Mouse (Mus musculus) heart, adult 2 months (tissue): ENCODE data around the gene Jmjd4. TPM values are rescaled to one million over a fixed set of nuclear protein-coding genes. Genes with fewer than 3 reads are reported as not detected.
A peak's percentile ranks its signal among the peaks of the same experiment; 100 is the strongest.

ENCODE experiments used
- DNase-seq, 2 experiments: peaks; one replicate each; pipeline ENCODE4 v3.0.0; 2021
- H3K27ac ChIP-seq: fragments of 200-600 bp; 2 replicates; pipeline ENCODE4 v1.8.1; 2022
- H3K27me3 ChIP-seq: fragments of 200-500 bp; 2 replicates; pipeline ENCODE4 v1.6.1; 2012; ENCODE audit warnings: mild to moderate bottlenecking, low read length, inconsistent platforms, mixed read lengths; ENCODE audit not compliant: control insufficient read depth, insufficient read depth
- H3K36me3 ChIP-seq: fragments of 200-500 bp; 2 replicates; pipeline ENCODE4 v1.6.1; 2012; ENCODE audit warnings: low read length, inconsistent platforms; ENCODE audit not compliant: control insufficient read depth, insufficient read depth
- H3K4me1 ChIP-seq: fragments of 200-500 bp; 2 replicates; pipeline ENCODE4 v1.6.1; 2011; ENCODE audit warnings: low read length; ENCODE audit not compliant: control insufficient read depth, insufficient read depth
- H3K4me3 ChIP-seq: fragments of 200-600 bp; 2 replicates; pipeline ENCODE4 v1.8.1; 2022
- H3K79me2 ChIP-seq: fragments of 200-500 bp; replicated peaks from 2 replicates; pipeline ENCODE4 v1.6.1; 2012; ENCODE audit warnings: mild to moderate bottlenecking, inconsistent platforms, low read length, moderate library complexity, mixed read lengths; ENCODE audit not compliant: control insufficient read depth, insufficient read depth
- H3K9ac ChIP-seq: fragments of 200-500 bp; 2 replicates; pipeline ENCODE4 v1.6.1; 2012; ENCODE audit warnings: low read depth, mild to moderate bottlenecking, control low read depth, inconsistent platforms, low read length, mixed read lengths
- CTCF ChIP-seq: fragments of 200-600 bp; IDR thresholded peaks from 2 replicates; pipeline ENCODE4 v1.8.1; 2022; ENCODE audit warnings: antibody characterized with exemption, mild to moderate bottlenecking, moderate library complexity
- EP300 ChIP-seq: fragments of 200-500 bp; IDR thresholded peaks from 2 replicates; pipeline ENCODE4 v1.6.1; 2011; ENCODE audit warnings: low read depth, low read length, control low read depth; ENCODE audit not compliant: insufficient read depth
- POLR2A ChIP-seq: fragments of 200-500 bp; IDR thresholded peaks from 2 replicates; pipeline ENCODE4 v1.6.1; 2011; ENCODE audit warnings: mild to moderate bottlenecking, low read depth, low read length, control low read depth; ENCODE audit not compliant: insufficient read depth
- WGBS: fragments of 180-500 bp; shearing (Covaris S2); methylation state at CpG from one replicate; pipeline ENCODE4 v1.1.7; 2018; 5-methylcytosine and 5-hydroxymethylcytosine counted together
- intact Hi-C: fragments of 180-260 bp; cut with DNase I; formaldehyde crosslinking; loops from one replicate; pipeline ENCODE4 v1.15.1; 2025
- polyA plus RNA-seq: library from polyadenylated mRNA; depleted of rRNA; stranded (reverse); fragments of >200 nt; gene quantifications from 2 replicates; pipeline ENCODE4 v1.2.3, GENCODE M21; 2012
- total RNA-seq, 2 experiments: library from RNA; stranded (reverse); gene quantifications; 2 replicates each; pipeline ENCODE4 v1.2.3; 2021

Jmjd4 gene
- total and polyA plus RNA-seq, 3 experiments: 6.6 to 12.9 (median 11.8) TPM

GRCm38 (mm10) chr11:59429959-59430358 lies 19.9 kb upstream of the Jmjd4 start:
- peaks cover 3% of the 10 kb centered on the region; the same call in 1 of the 2 replicates for H3K36me3 ChIP-seq
- H3K27ac ChIP-seq: no peak overlapping the region
- no peak overlapping the region for H3K9ac ChIP-seq
- H3K79me2 ChIP-seq: no peaks in the 10 kb centered on the region
- H3K27me3 ChIP-seq: no peaks in the 10 kb centered on the region
- H3K4me3 ChIP-seq: no peak overlapping the region
- intact Hi-C loops: no loop called here
- no peaks in the 10 kb centered on the region; the same call in 1 of the 2 replicates for H3K4me1 ChIP-seq
- TF ChIP-seq CTCF (no peak), POLR2A (no peak), EP300 (no peak)
- WGBS: 86% methylated on average over 1 of the region's 1 CpGs
- no peak for DNase-seq

DNA sequence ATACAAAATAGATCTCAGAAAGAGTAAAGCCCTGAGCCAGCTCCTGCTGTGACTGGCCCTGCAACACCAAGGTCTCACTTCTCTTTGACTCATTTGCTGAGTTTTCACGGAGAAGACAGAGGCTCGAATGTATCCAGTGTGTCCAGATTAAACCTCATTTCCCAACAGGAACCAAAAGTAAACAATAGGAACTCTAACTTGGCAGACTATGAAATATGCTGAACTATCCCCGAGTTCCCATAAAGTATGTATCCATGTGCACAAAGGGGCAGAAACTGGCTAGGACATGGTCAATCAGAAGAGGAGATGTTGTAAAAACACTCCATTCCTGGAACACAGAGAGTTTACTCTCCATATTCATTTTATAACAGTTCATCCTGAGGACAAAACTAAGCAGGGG lies 17.6 kb upstream of the Jmjd4 start:
- H3K9ac ChIP-seq: no peak overlapping the region
- H3K4me3 ChIP-seq: no peak overlapping the region
- H3K36me3 ChIP-seq: peaks cover 3% of the 10 kb centered on the region; the same call in 1 of the 2 replicates
- no peak for DNase-seq
- TF ChIP-seq POLR2A: no peak
- no peak for TF ChIP-seq CTCF
- TF ChIP-seq EP300: no peak
- no peak overlapping the region for H3K27ac ChIP-seq
- WGBS: 20% methylated on average over 3 of the region's 3 CpGs
- no peaks in the 10 kb centered on the region; the same call in 1 of the 2 replicates for H3K4me1 ChIP-seq
- intact Hi-C loops: no loop called here
- H3K79me2 ChIP-seq: peaks cover 2% of the 10 kb centered on the region; the same call in 1 of the 2 replicates
- no peaks in the 10 kb centered on the region for H3K27me3 ChIP-seq

GRCm38 (mm10) chr11:59437954-59438353 lies 11.9 kb upstream of the Jmjd4 start:
- no peaks in the 10 kb centered on the region; the same call in 1 of the 2 replicates for H3K4me1 ChIP-seq
- H3K27ac ChIP-seq: no peak overlapping the region
- intact Hi-C loops: no loop called here
- H3K79me2 ChIP-seq: peaks cover 2% of the 10 kb centered on the region; the same call in 1 of the 2 replicates
- H3K4me3 ChIP-seq: no peak overlapping the region
- no peak for DNase-seq
- H3K36me3 ChIP-seq: no peaks in the 10 kb centered on the region
- no peak overlapping the region for H3K9ac ChIP-seq
- WGBS: 62% methylated on average over 12 of the region's 12 CpGs
- H3K27me3 ChIP-seq: no peaks in the 10 kb centered on the region
- TF ChIP-seq EP300 (no peak), CTCF (no peak), POLR2A (no peak)

- H3K36me3 ChIP-seq: no peaks in the 10 kb centered on the region
- H3K27me3 ChIP-seq: no peaks in the 10 kb centered on the region
- H3K79me2 ChIP-seq: no peaks in the 10 kb centered on the region
- no peak overlapping the region for H3K4me3 ChIP-seq
- DNase-seq: no peak
- no peak overlapping the region for H3K27ac ChIP-seq
- TF ChIP-seq EP300 (no peak), CTCF (peak; percentile 31)
- intact Hi-C loops: no loop called here
- H3K4me1 ChIP-seq: no peaks in the 10 kb centered on the region
- no peak overlapping the region for H3K9ac ChIP-seq
Observed at GRCm38 (mm10) chr11:59443102-59443501, 6.7 kb upstream of the Jmjd4 start.

DNA sequence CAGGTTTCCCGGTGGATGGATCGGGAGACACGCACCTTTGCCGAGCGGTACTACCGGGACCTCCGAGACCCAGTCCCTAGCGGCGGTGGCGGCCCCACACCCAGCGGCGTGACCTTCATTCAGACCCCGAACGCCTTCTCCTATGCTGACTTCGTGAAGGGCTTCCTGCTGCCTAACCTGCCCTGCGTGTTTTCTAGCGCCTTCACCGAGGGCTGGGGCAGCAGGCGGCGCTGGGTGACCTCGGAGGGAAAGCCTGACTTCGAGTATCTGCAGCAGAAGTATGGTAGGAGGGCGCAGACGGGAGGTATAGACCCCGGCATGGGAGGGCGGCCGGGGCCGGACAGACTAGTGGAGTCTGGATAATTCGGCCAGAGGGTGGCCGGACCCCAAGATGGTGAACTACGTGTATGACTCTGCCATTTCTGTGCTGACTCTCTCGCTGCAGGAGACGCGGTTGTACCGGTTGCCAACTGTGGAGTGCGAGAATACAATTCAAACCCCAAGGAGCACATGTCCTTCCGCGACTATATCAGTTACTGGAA lies 456 bp downstream of the Jmjd4 start:
- under 1% methylated on average over 38 of the region's 38 CpGs for WGBS
- H3K4me1 ChIP-seq: peaks cover 4% of the 10 kb centered on the region
- H3K79me2 ChIP-seq: no peaks in the 10 kb centered on the region
- H3K4me3 ChIP-seq: peak overlapping the region; percentile 86
- peak overlapping the region; percentile 98 for H3K9ac ChIP-seq
- H3K27me3 ChIP-seq: no peaks in the 10 kb centered on the region
- DNase-seq: no peak
- no peaks in the 10 kb centered on the region; the same call in 1 of the 2 replicates for H3K36me3 ChIP-seq
- intact Hi-C loops: no loop called here
- TF ChIP-seq POLR2A: no peak
- TF ChIP-seq CTCF: peak; percentile 39
- no peak for TF ChIP-seq EP300
- H3K27ac ChIP-seq: peak overlapping the region; percentile 91

GRCm38 (mm10) chr11:59451086-59451485 lies 1.2 kb downstream of the Jmjd4 start, which contains the start of gene Snap47:
Snap47 (minus strand) TSS chr11:59451186.
- Histone ChIP-seq H3K4me3 (peak within 1 kb of the TSS; percentile 86), H3K79me2 (no peaks in the 10 kb centered on the region), H3K27me3 (no peaks in the 10 kb centered on the region), H3K4me1 (peaks cover 4% of the 10 kb centered on the region), H3K27ac (peak within 1 kb of the TSS; percentile 91), H3K36me3 (no peaks in the 10 kb centered on the region; the same call in 1 of the 2 replicates), H3K9ac (peak within 1 kb of the TSS; percentile 98)
- WGBS: 74% methylated on average over 4 of the region's 4 CpGs
- intact Hi-C loops: no loop called here
- DNase-seq: no peak
- TF ChIP-seq POLR2A (no peak), EP300 (no peak)

GRCm38 (mm10) chr11:59456346-59456745 lies 6.5 kb downstream of the Jmjd4 start:
- TF ChIP-seq CTCF (no peak), POLR2A (no peak), EP300 (no peak)
- no peak overlapping the region for H3K27ac ChIP-seq
- H3K36me3 ChIP-seq: peaks cover 3% of the 10 kb centered on the region
- WGBS: 80% methylated on average over 2 of the region's 2 CpGs
- peaks cover 4% of the 10 kb centered on the region; the same call in 1 of the 2 replicates for H3K4me1 ChIP-seq
- no peak overlapping the region for H3K9ac ChIP-seq
- H3K27me3 ChIP-seq: no peaks in the 10 kb centered on the region
- DNase-seq: no peak
- intact Hi-C loops: no loop called here
- no peak overlapping the region for H3K4me3 ChIP-seq
- no peaks in the 10 kb centered on the region for H3K79me2 ChIP-seq
